Mouse (Mus musculus) liver, embryonic 13.5 days (tissue): ENCODE measurements around the gene Qdpr. TPM values are rescaled to one million over a fixed set of nuclear protein-coding genes. Genes with fewer than 3 reads are reported as not detected.

Experiments
- ATAC-seq: fragments of 200-750 bp; cut with Nextera tagmentation; 2 replicates; pipeline ENCODE4 v1.8.0; 2017; ENCODE audit warnings: low read depth, mild to moderate bottlenecking, moderate number of reproducible peaks, moderate library complexity
- DNase-seq: peaks from one replicate; pipeline ENCODE4 v3.0.0; 2022
- H3K27ac ChIP-seq: fragments of 300-500 bp; sonication (generic); 2 replicates; pipeline ENCODE4 v1.5.1; 2015; ENCODE audit warnings: moderate library complexity, mild to moderate bottlenecking, inconsistent platforms
- H3K27me3 ChIP-seq: fragments of 300-500 bp; sonication (generic); 2 replicates; pipeline ENCODE4 v1.6.1; 2015; ENCODE audit warnings: mild to moderate bottlenecking, inconsistent platforms
- H3K36me3 ChIP-seq: fragments of 300-500 bp; sonication (generic); 2 replicates; pipeline ENCODE4 v1.6.1; 2015; ENCODE audit warnings: mild to moderate bottlenecking, inconsistent platforms
- H3K4me1 ChIP-seq: fragments of 300-500 bp; sonication (generic); replicated peaks from 2 replicates; pipeline ENCODE4 v1.6.1; 2015; ENCODE audit warnings: inconsistent platforms
- H3K4me2 ChIP-seq: fragments of 300-500 bp; sonication (generic); 2 replicates; pipeline ENCODE4 v1.6.1; 2015; ENCODE audit warnings: inconsistent platforms, mild to moderate bottlenecking, moderate library complexity
- H3K4me3 ChIP-seq: fragments of 300-500 bp; sonication (generic); replicated peaks from 2 replicates; pipeline ENCODE4 v1.5.1; 2015; ENCODE audit warnings: mild to moderate bottlenecking, inconsistent platforms
- H3K9ac ChIP-seq: fragments of 300-500 bp; sonication (generic); 2 replicates; pipeline ENCODE4 v1.6.1; 2015; ENCODE audit warnings: mild to moderate bottlenecking, inconsistent platforms
- H3K9me3 ChIP-seq: fragments of 300-500 bp; sonication (generic); replicated peaks from 2 replicates; pipeline ENCODE4 v1.6.1; 2016; ENCODE audit warnings: inconsistent platforms
- WGBS: fragments of 180-500 bp; shearing (Covaris S2); methylation state at CpG from one replicate; pipeline ENCODE4 v1.1.7; 2015; ENCODE audit not compliant: insufficient replicate concordance; 5-methylcytosine and 5-hydroxymethylcytosine counted together
- polyA plus RNA-seq: library from polyadenylated mRNA; unstranded; fragments of >200 nt; fragmentation: Nextera tagmentation; extraction: Ambion mirVana; gene quantifications from 2 replicates; pipeline ENCODE4 v1.2.1, GENCODE M21; 2015

Gene Qdpr
- polyA plus RNA-seq, 1 experiment from 2014 or later: 73.6 TPM

- 0 out of 2 replicates have a peak, but pooled peaks cover 3% of the 10 kb centered on the region for H3K27me3 ChIP-seq
- H3K4me1 ChIP-seq: no peaks in the 10 kb centered on the region
- 40% methylated on average over 3 of the region's 3 CpGs for whole genome bisulfite sequencing
- no peak overlapping the region for H3K27ac ChIP-seq
- no peak overlapping the region for H3K4me3 ChIP-seq
- no peak overlapping the region for H3K9ac ChIP-seq
- no peaks in the 10 kb centered on the region for H3K36me3 ChIP-seq
- H3K9me3 ChIP-seq: no peaks in the 10 kb centered on the region
- H3K4me2 ChIP-seq: no peak overlapping the region
- no peak for DNase-seq
- ATAC-seq: no peak
Measured at GRCm38 (mm10) chr5:45482607-45483006, 32.6 kb upstream of the Qdpr start.

- DNase-seq (no peak), ATAC-seq (no peak)
- H3K4me3 ChIP-seq: no peak overlapping the region
- 67% methylated on average over 2 of the region's 2 CpGs for WGBS
- H3K4me2 ChIP-seq: no peak overlapping the region
- no peak overlapping the region for H3K9ac ChIP-seq
- H3K27me3 ChIP-seq: 0 out of 2 replicates have a peak, but pooled peaks cover 3% of the 10 kb centered on the region
- no peaks in the 10 kb centered on the region for H3K4me1 ChIP-seq
- H3K36me3 ChIP-seq: no peaks in the 10 kb centered on the region
- no peaks in the 10 kb centered on the region for H3K9me3 ChIP-seq
- no peak overlapping the region for H3K27ac ChIP-seq
Measured at GRCm38 (mm10) chr5:45481125-45481524, 31.1 kb upstream of the Qdpr start.

- Histone ChIP-seq H3K4me3 (no peak overlapping the region), H3K36me3 (no peaks in the 10 kb centered on the region), H3K27ac (no peak overlapping the region), H3K4me1 (no peaks in the 10 kb centered on the region), H3K4me2 (no peak overlapping the region), H3K27me3 (0 out of 2 replicates have a peak, but pooled peaks cover 3% of the 10 kb centered on the region), H3K9me3 (no peaks in the 10 kb centered on the region), H3K9ac (no peak overlapping the region)
- ATAC-seq (no peak), DNase-seq (no peak)
- 56% methylated on average over 1 of the region's 1 CpGs for WGBS
Measured at GRCm38 (mm10) chr5:45480066-45480465, 30.0 kb upstream of the Qdpr start.

GRCm38 (mm10) chr5:45477601-45478000, 27.6 kb upstream of the Qdpr start:
- Histone ChIP-seq H3K36me3 (no peaks in the 10 kb centered on the region), H3K27ac (no peak overlapping the region), H3K4me1 (no peaks in the 10 kb centered on the region), H3K9me3 (no peaks in the 10 kb centered on the region), H3K27me3 (0 out of 2 replicates have a peak, but pooled peaks cover 3% of the 10 kb centered on the region), H3K4me2 (no peak overlapping the region), H3K9ac (no peak overlapping the region), H3K4me3 (no peak overlapping the region)
- ATAC-seq: no peak
- 65% methylated on average over 7 of the region's 7 CpGs for WGBS
- DNase-seq: no peak

GRCm38 (mm10) chr5:45476288-45476687, 26.3 kb upstream of the Qdpr start:
- no peak for ATAC-seq
- DNase-seq: no peak

GRCm38 (mm10) chr5:45475771-45476170, 25.7 kb upstream of the Qdpr start:
- no peak overlapping the region for H3K27ac ChIP-seq
- 90% methylated on average over 5 of the region's 5 CpGs for WGBS
- H3K9me3 ChIP-seq: no peaks in the 10 kb centered on the region
- H3K4me2 ChIP-seq: no peak overlapping the region
- no peak overlapping the region for H3K4me3 ChIP-seq
- H3K4me1 ChIP-seq: no peaks in the 10 kb centered on the region
- no peak for ATAC-seq
- no peak for DNase-seq
- H3K9ac ChIP-seq: no peak overlapping the region
- H3K27me3 ChIP-seq: 0 out of 2 replicates have a peak, but pooled peaks cover 3% of the 10 kb centered on the region
- no peaks in the 10 kb centered on the region for H3K36me3 ChIP-seq

More at GRCm38 (mm10) chr5:45476288-45476687, 26.3 kb upstream of the Qdpr start:
- H3K27me3 ChIP-seq: 0 out of 2 replicates have a peak, but pooled peaks cover 3% of the 10 kb centered on the region
- no peak overlapping the region for H3K4me2 ChIP-seq
- H3K27ac ChIP-seq: no peak overlapping the region
- H3K9me3 ChIP-seq: no peaks in the 10 kb centered on the region
- H3K36me3 ChIP-seq: no peaks in the 10 kb centered on the region
- H3K9ac ChIP-seq: no peak overlapping the region
- WGBS: 62% methylated on average over 6 of the region's 6 CpGs
- H3K4me1 ChIP-seq: no peaks in the 10 kb centered on the region
- no peak overlapping the region for H3K4me3 ChIP-seq

GRCm38 (mm10) chr5:45474758-45475157, 24.7 kb upstream of the Qdpr start:
- Histone ChIP-seq H3K4me3 (no peak overlapping the region), H3K36me3 (no peaks in the 10 kb centered on the region), H3K9me3 (no peaks in the 10 kb centered on the region), H3K4me1 (no peaks in the 10 kb centered on the region), H3K27ac (no peak overlapping the region), H3K9ac (no peak overlapping the region), H3K27me3 (0 out of 2 replicates have a peak, but pooled peaks cover 3% of the 10 kb centered on the region), H3K4me2 (no peak overlapping the region)
- ATAC-seq: no peak
- WGBS: 49% methylated on average over 3 of the region's 4 CpGs
- no peak for DNase-seq

- no peak overlapping the region for H3K9ac ChIP-seq
- H3K27ac ChIP-seq: no peak overlapping the region
- 22% methylated on average over 6 of the region's 6 CpGs for WGBS
- H3K27me3 ChIP-seq: no peaks in the 10 kb centered on the region
- ATAC-seq (no peak), DNase-seq (no peak)
- no peak overlapping the region for H3K4me3 ChIP-seq
- H3K36me3 ChIP-seq: no peaks in the 10 kb centered on the region
- no peak overlapping the region for H3K4me2 ChIP-seq
- no peaks in the 10 kb centered on the region for H3K4me1 ChIP-seq
- no peaks in the 10 kb centered on the region for H3K9me3 ChIP-seq
Measured at GRCm38 (mm10) chr5:45474215-45474614, 24.2 kb upstream of the Qdpr start.

GRCm38 (mm10) chr5:45473521-45473920, 23.5 kb upstream of the Qdpr start:
- H3K9me3 ChIP-seq: no peaks in the 10 kb centered on the region

GRCm38 (mm10) chr5:45472880-45473450, 22.9 kb upstream of the Qdpr start:
- 23% methylated on average over 7 of the region's 7 CpGs for WGBS
- no peak overlapping the region for H3K27ac ChIP-seq
- no peaks in the 10 kb centered on the region for H3K9me3 ChIP-seq
- no peak for ATAC-seq
- no peak overlapping the region for H3K4me3 ChIP-seq
- H3K9ac ChIP-seq: no peak overlapping the region
- H3K4me2 ChIP-seq: no peak overlapping the region
- H3K36me3 ChIP-seq: no peaks in the 10 kb centered on the region
- no peak for DNase-seq
- H3K27me3 ChIP-seq: no peaks in the 10 kb centered on the region
- H3K4me1 ChIP-seq: no peaks in the 10 kb centered on the region

More at GRCm38 (mm10) chr5:45473521-45473920, 23.5 kb upstream of the Qdpr start:
- H3K9ac ChIP-seq: no peak overlapping the region
- no peaks in the 10 kb centered on the region for H3K27me3 ChIP-seq
- H3K27ac ChIP-seq: no peak overlapping the region
- DNase-seq (no peak), ATAC-seq (no peak)
- 84% methylated on average over 1 of the region's 1 CpGs for WGBS
- no peak overlapping the region for H3K4me2 ChIP-seq
- H3K4me3 ChIP-seq: no peak overlapping the region
- H3K4me1 ChIP-seq: no peaks in the 10 kb centered on the region
- H3K36me3 ChIP-seq: no peaks in the 10 kb centered on the region

GRCm38 (mm10) chr5:45454456-45454855, 4.4 kb upstream of the Qdpr start:
- no peak for DNase-seq
- H3K27me3 ChIP-seq: no peaks in the 10 kb centered on the region
- 44% methylated on average over 9 of the region's 9 CpGs for WGBS

GRCm38 (mm10) chr5:45453451-45453850, 3.4 kb upstream of the Qdpr start, which contains the start of gene Clrn2:
TSS of gene Clrn2 (plus strand) at chr5:45453751.
- Histone ChIP-seq H3K9ac (no peak within 1 kb of the TSS), H3K4me1 (peaks cover 23% of the 10 kb centered on the region), H3K27ac (no peak within 1 kb of the TSS), H3K4me2 (no peak within 1 kb of the TSS), H3K27me3 (no peaks in the 10 kb centered on the region), H3K4me3 (no peak within 1 kb of the TSS), H3K36me3 (no peaks in the 10 kb centered on the region), H3K9me3 (no peaks in the 10 kb centered on the region)
- WGBS: 67% methylated on average over 6 of the region's 6 CpGs
- ATAC-seq (no peak), DNase-seq (no peak)

More at GRCm38 (mm10) chr5:45454456-45454855, 4.4 kb upstream of the Qdpr start:
- H3K36me3 ChIP-seq: no peaks in the 10 kb centered on the region
- no peak overlapping the region for H3K27ac ChIP-seq
- H3K4me3 ChIP-seq: no peak overlapping the region
- no peak for ATAC-seq
- H3K4me2 ChIP-seq: no peak overlapping the region
- H3K4me1 ChIP-seq: peaks cover 13% of the 10 kb centered on the region
- no peak overlapping the region for H3K9ac ChIP-seq
- H3K9me3 ChIP-seq: no peaks in the 10 kb centered on the region
